ENCODE assay signal across 24 mouse cellular contexts in genomic region chr17:61520087-61520486, GRCm38 (mm10).
DNase-seq lines count a peak whose midpoint lies in the region; ATAC-seq and TF ChIP-seq lines count a peak whose summit lies in the region.
"Had no signal": no experiment of that assay in that cellular context is flagged by ENCODE, and none has a peak within 500 bp of the region (broad histone marks: within the 10 kb centered on the region; RNA-seq: fewer than 3 reads in every experiment).

No protein-coding gene starts in this region.

- no peaks in the 10 kb centered on the region for H3K36me3 ChIP-seq in kidney, embryonic 15.5 days
- H3K36me3 ChIP-seq in limb, embryonic 14.5 days (ENCODE audit: control insufficient read depth, insufficient read depth, low read length), result no peaks in the 10 kb centered on the region
- H3K36me3 ChIP-seq in limb, embryonic 10.5 days, result no peaks in the 10 kb centered on the region
- H3K36me3 ChIP-seq in liver, embryonic 12.5 days, result no peaks in the 10 kb centered on the region
- H3K36me3 ChIP-seq: embryonic facial prominence, embryonic 13.5 days; forebrain, embryonic 10.5 days; hindbrain, embryonic 12.5 days; hindbrain, embryonic 15.5 days had no signal

- DNase-seq in kidney, adult 9 months, result no peak
- DNase-seq in limb, embryonic 14.5 days (ENCODE audit: low spot score), result peak; percentile 15
- DNase-seq in limb, embryonic 10.5 days (ENCODE audit: low spot score), result no peak
- peak; percentile 85 for DNase-seq in Muller cell, postnatal 12 days (ENCODE audit: inconsistent ontology term)
- no peak for DNase-seq in cerebellum, adult 9-10 months
- DNase-seq: adrenal gland, adult 8-10 months; adrenal gland, postnatal 25 days; cerebellum, adult 11-12 months; cerebellum, adult 9-11 months; cerebellum, postnatal 25 days; gastrocnemius, adult 2 months; gastrocnemius, postnatal 14 days; heart, adult 11 months had no signal

- no peaks in the 10 kb centered on the region for H3K27me3 ChIP-seq in kidney, embryonic 15.5 days
- no peaks in the 10 kb centered on the region for H3K27me3 ChIP-seq in limb, embryonic 14.5 days (ENCODE audit: control insufficient read depth, insufficient read depth, low read length)
- peaks cover 32% of the 10 kb centered on the region; the same call in 1 of the 2 replicates for H3K27me3 ChIP-seq in limb, embryonic 10.5 days (ENCODE audit: low read depth, poor library complexity, severe bottlenecking)
- no peaks in the 10 kb centered on the region for H3K27me3 ChIP-seq in liver, embryonic 12.5 days (replicated peaks)
- H3K27me3 ChIP-seq: embryonic facial prominence, embryonic 13.5 days; forebrain, embryonic 13.5 days; hindbrain, embryonic 12.5 days; hindbrain, embryonic 15.5 days had no signal

- ATAC-seq in kidney, embryonic 15.5 days (replicated peaks; ENCODE audit: low FRiP score), result 0 out of 2 replicates have a peak, but pooled peaks have one; percentile 18
- ATAC-seq in limb, embryonic 14.5 days (ENCODE audit: low FRiP score, low read depth), result no peak
- no peak for ATAC-seq in liver, embryonic 12.5 days
- ATAC-seq: activated CD4-positive, CD25-positive, alpha-beta regulatory T cell, adult 4 months; CD4-positive, CD25-positive, alpha-beta regulatory T cell, adult 4 months; forebrain, embryonic 13.5 days; forebrain, embryonic 16.5 days had no signal

- no peak overlapping the region for H3K9ac ChIP-seq in kidney, embryonic 15.5 days
- H3K9ac ChIP-seq in limb, embryonic 14.5 days (ENCODE audit: low read depth, low read length, severe bottlenecking), result no peak overlapping the region
- H3K9ac ChIP-seq in liver, embryonic 12.5 days, result no peak overlapping the region
- H3K9ac ChIP-seq: embryonic facial prominence, embryonic 13.5 days; forebrain, embryonic 13.5 days; hindbrain, embryonic 12.5 days; hindbrain, embryonic 15.5 days had no signal

- no peak for TF ChIP-seq POLR2A in limb, embryonic 14.5 days (IDR thresholded peaks at IDR 0.05; ENCODE audit: borderline replicate concordance, extremely low read depth, insufficient read depth, insufficient read length)

- H3K4me2 ChIP-seq in kidney, embryonic 15.5 days, result no peak overlapping the region
- no peak overlapping the region for H3K4me2 ChIP-seq in limb, embryonic 14.5 days (replicated peaks; ENCODE audit: low read depth, low read length, severe bottlenecking)
- H3K4me2 ChIP-seq in liver, embryonic 12.5 days, result no peak overlapping the region
- H3K4me2 ChIP-seq: embryonic facial prominence, embryonic 13.5 days; forebrain, embryonic 13.5 days; heart, embryonic 11.5 days; hindbrain, embryonic 12.5 days; hindbrain, embryonic 15.5 days had no signal

- no peaks in the 10 kb centered on the region for H3K9me3 ChIP-seq in kidney, embryonic 15.5 days (replicated peaks)
- no peaks in the 10 kb centered on the region for H3K9me3 ChIP-seq in limb, embryonic 14.5 days (ENCODE audit: control insufficient read depth, low read length)
- no peaks in the 10 kb centered on the region for H3K9me3 ChIP-seq in limb, embryonic 10.5 days (replicated peaks)
- H3K9me3 ChIP-seq in liver, embryonic 12.5 days (replicated peaks), result no peaks in the 10 kb centered on the region
- H3K9me3 ChIP-seq: embryonic facial prominence, embryonic 13.5 days; forebrain, embryonic 10.5 days; forebrain, embryonic 13.5 days; hindbrain, embryonic 12.5 days; hindbrain, embryonic 15.5 days had no signal

- no peak overlapping the region for H3K4me3 ChIP-seq in kidney, embryonic 15.5 days (replicated peaks)
- no peak overlapping the region for H3K4me3 ChIP-seq in limb, embryonic 14.5 days (replicated peaks; ENCODE audit: low read length)
- H3K4me3 ChIP-seq in limb, embryonic 10.5 days, result no peak overlapping the region
- no peak overlapping the region for H3K4me3 ChIP-seq in liver, embryonic 12.5 days
- H3K4me3 ChIP-seq: embryonic facial prominence, embryonic 13.5 days; forebrain, embryonic 10.5 days; forebrain, embryonic 13.5 days; gastrocnemius, adult 2 months; hindbrain, embryonic 12.5 days; hindbrain, embryonic 15.5 days had no signal

- H3K27ac ChIP-seq in kidney, embryonic 15.5 days, result no peak overlapping the region
- H3K27ac ChIP-seq in limb, embryonic 14.5 days (replicated peaks; ENCODE audit: low read depth, low read length), result no peak overlapping the region
- H3K27ac ChIP-seq in limb, embryonic 10.5 days, result no peak overlapping the region
- no peak overlapping the region for H3K27ac ChIP-seq in liver, embryonic 12.5 days
- H3K27ac ChIP-seq: embryonic facial prominence, embryonic 13.5 days; forebrain, embryonic 10.5 days; forebrain, embryonic 13.5 days; gastrocnemius, adult 2 months; hindbrain, embryonic 12.5 days; hindbrain, embryonic 15.5 days had no signal

- H3K4me1 ChIP-seq in kidney, embryonic 15.5 days, result no peaks in the 10 kb centered on the region
- no peaks in the 10 kb centered on the region for H3K4me1 ChIP-seq in limb, embryonic 14.5 days (ENCODE audit: control insufficient read depth, insufficient read depth, low read length)
- H3K4me1 ChIP-seq in limb, embryonic 10.5 days, result no peaks in the 10 kb centered on the region
- no peaks in the 10 kb centered on the region for H3K4me1 ChIP-seq in liver, embryonic 12.5 days
- H3K4me1 ChIP-seq: embryonic facial prominence, embryonic 13.5 days; forebrain, embryonic 10.5 days; forebrain, embryonic 13.5 days; hindbrain, embryonic 12.5 days; hindbrain, embryonic 15.5 days had no signal

Comparison
In these comparisons a context has a peak if more than half of its experiments do, and no peak if none do; other contexts are left out.
1. DNase-seq: peak in limb, embryonic 14.5 days (single experiment) and Muller cell, postnatal 12 days (single experiment); none in kidney, adult 9 months (single experiment), limb, embryonic 10.5 days (single experiment) and cerebellum, adult 9-10 months (single experiment).